Mouse (Mus musculus): ENCODE data around the gene Pfkfb3.

DNA sequence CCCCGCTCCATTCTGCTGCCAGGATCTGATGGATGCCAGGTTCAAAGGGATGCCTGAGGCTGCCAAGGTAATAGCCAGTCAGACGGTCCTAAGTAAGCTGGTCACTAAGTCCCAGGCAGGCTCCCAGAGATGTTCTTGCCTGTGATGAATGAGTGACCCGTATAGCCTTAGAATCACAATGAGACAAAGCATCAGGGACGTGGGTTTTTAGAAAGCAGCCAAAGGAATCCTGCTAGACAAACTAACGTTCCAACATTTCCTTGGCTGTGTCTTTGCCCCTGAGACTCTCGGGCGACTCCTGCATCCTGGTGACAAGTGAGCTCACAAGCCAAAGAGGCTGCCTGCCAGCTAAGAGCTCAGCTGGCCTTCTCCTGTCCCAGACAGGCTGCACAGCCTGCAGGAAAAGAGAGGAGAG, 59.0 kb downstream of the Pfkfb3 start:
- no peak for TF ChIP-seq CTCF (conservative IDR thresholded peaks at IDR 0.05; ENCODE audit: insufficient read depth, insufficient read length, low read depth, low read length)
- TF ChIP-seq POLR2A (IDR thresholded peaks at IDR 0.05; ENCODE audit: low read depth, low read length): no peak
